11 mouse cellular contexts compared by ENCODE assay signal in genomic region chr10:110707390-110708113, GRCm38 (mm10). TPM values are rescaled to one million over a fixed set of nuclear protein-coding genes. Genes with fewer than 3 reads are reported as not detected.
DNase-seq lines count a peak whose midpoint lies in the region; ATAC-seq and TF ChIP-seq lines count a peak whose summit lies in the region.
"Had no signal": no experiment of that assay in that cellular context is flagged by ENCODE, and none has a peak within 500 bp of the region (broad histone marks: within the 10 kb centered on the region; RNA-seq: fewer than 3 reads in every experiment).

No protein-coding gene starts in this region.

- DNase-seq in cerebellum, adult 2 months = no peak
- no peak for DNase-seq in cerebellum, postnatal 36 days
- peak; percentile 15 for DNase-seq in right cerebral cortex, postnatal 14 days
- DNase-seq in right cerebral cortex, postnatal 25 days = no peak
- peak; percentile 14 to 23 for DNase-seq in layer of hippocampus, postnatal 14 days (ENCODE audit: low spot score in 2 of 2)
- DNase-seq in yolk sac, embryonic 10.5 days (ENCODE audit: low spot score) = peak; percentile 76
- no peak for DNase-seq in urinary bladder, postnatal 25 days (ENCODE audit: low spot score)
- DNase-seq: heart, postnatal 36 days; right cerebral cortex, adult 18-20 months had no signal

- peak; percentile 22; the same call in 1 of the 2 replicates for TF ChIP-seq CTCF in cerebellum, adult 2 months (IDR thresholded peaks at IDR 0.05; ENCODE audit: borderline replicate concordance, insufficient read depth, low read depth, low read length)

- no peaks in the 10 kb centered on the region; the same call in 1 of the 2 replicates for H3K4me1 ChIP-seq in cerebellum, adult 2 months (ENCODE audit: control insufficient read depth, insufficient read depth, low read length)
- H3K4me1 ChIP-seq: embryonic facial prominence, embryonic 13.5 days had no signal

- H3K27me3 ChIP-seq in cerebellum, adult 2 months (ENCODE audit: control insufficient read depth, insufficient read depth, low read length) = no peaks in the 10 kb centered on the region
- H3K27me3 ChIP-seq: embryonic facial prominence, embryonic 13.5 days had no signal

- no peak for TF ChIP-seq POLR2A in cerebellum, adult 2 months (IDR thresholded peaks at IDR 0.05; ENCODE audit: borderline replicate concordance, insufficient read depth, low read length)

- no peak overlapping the region for H3K27ac ChIP-seq in cerebellum, adult 2 months (ENCODE audit: insufficient read depth, low read length)
- H3K27ac ChIP-seq: embryonic facial prominence, embryonic 13.5 days had no signal

- WGBS in cerebellum, adult 2 months = 40% methylated on average over 16 of the region's 16 CpGs

- no peak overlapping the region for H3K4me3 ChIP-seq in cerebellum, adult 2 months (replicated peaks; ENCODE audit: insufficient read depth, low read depth, low read length)
- H3K4me3 ChIP-seq: embryonic facial prominence, embryonic 13.5 days had no signal

- no peak for ATAC-seq in frontal cortex, adult (ENCODE audit: low TSS enrichment)

RNA-seq across cellular contexts. Expression of gene E2f7, which starts 37.7 kb away (rescaled TPM):
- 0.38 and 0.43 TPM in 2 replicates for polyA plus RNA-seq in cerebellum, adult 2 months (2012; rRNA removed)
- 1 to 10 TPM in 1 of 2 experiments, under 1 TPM in 1; 0.62 to 1.2 TPM for total RNA-seq in layer of hippocampus, postnatal 14 days (2021)

Comparison
In these comparisons a context has a peak if more than half of its experiments do, and no peak if none do; other contexts are left out.
1. DNase-seq: peak in right cerebral cortex, postnatal 14 days (single experiment), layer of hippocampus, postnatal 14 days (2 of 2) and yolk sac, embryonic 10.5 days (single experiment); none in cerebellum, adult 2 months (0 of 2), cerebellum, postnatal 36 days (0 of 2), right cerebral cortex, postnatal 25 days (single experiment) and urinary bladder, postnatal 25 days (single experiment).